Mouse (Mus musculus) effector memory CD4-positive, alpha-beta T cell, adult 5 months (primary cell): ENCODE results near the gene Aff2. TPM values are rescaled to one million over a fixed set of nuclear protein-coding genes. Genes with fewer than 3 reads are reported as not detected.

Source experiments
- polyA plus RNA-seq: library from polyadenylated mRNA; unstranded; fragments of 100-300 nt; shearing (Covaris generic); gene quantifications from one replicate; pipeline ENCODE4 v1.2.1, GENCODE M21; 2017

The Aff2 gene
- polyA plus RNA-seq, result not detected

GRCm38 (mm10) chrX:69360238-69361054, at the start of gene Aff2:
Gene Aff2, plus strand, starts transcription at chrX:69360294.

